Mouse (Mus musculus) cerebellum, adult (tissue): ENCODE results near the gene P2rx2.

Experiments
- ATAC-seq: cut with Nextera tagmentation; 2 replicates; pipeline ENCODE4 v1.9.2; 2017; ENCODE audit warnings: mild to moderate bottlenecking, moderate library complexity, mixed read lengths; ENCODE audit not compliant: insufficient number of reproducible peaks, low FRiP score, low TSS enrichment

P2rx2 gene

GRCm38 (mm10) chr5:110342648-110343284 lies at the start of gene P2rx2:
P2rx2 (minus strand) TSS chr5:110343212.
- 0 out of 2 replicates have a peak, but pooled peaks have one; percentile 52 for ATAC-seq

GRCm38 (mm10) chr5:110392727-110393126 lies 49.7 kb upstream of the P2rx2 start:
- peak; percentile 50; the same call in 1 of the 2 replicates for ATAC-seq

GRCm38 (mm10) chr5:110390631-110391030 lies 47.6 kb upstream of the P2rx2 start:
- no peak for ATAC-seq

GRCm38 (mm10) chr5:110387332-110387731 lies 44.3 kb upstream of the P2rx2 start:
- no peak for ATAC-seq

GRCm38 (mm10) chr5:110386371-110387330 lies 43.6 kb upstream of the P2rx2 start:
- peak; percentile 41; the same call in 1 of the 2 replicates for ATAC-seq

GRCm38 (mm10) chr5:110385263-110385662 lies 42.3 kb upstream of the P2rx2 start:
- ATAC-seq: no peak

GRCm38 (mm10) chr5:110384491-110384890 lies 41.5 kb upstream of the P2rx2 start:
- ATAC-seq: no peak

GRCm38 (mm10) chr5:110379823-110380222 lies 36.8 kb upstream of the P2rx2 start:
- no peak for ATAC-seq

- no peak for ATAC-seq
Measured at GRCm38 (mm10) chr5:110379086-110379485, 36.1 kb upstream of the P2rx2 start.

- peak; percentile 32; the same call in 1 of the 2 replicates for ATAC-seq
Measured at GRCm38 (mm10) chr5:110378181-110378583, 35.2 kb upstream of the P2rx2 start.

- 0 out of 2 replicates have a peak, but pooled peaks have one; percentile 24 for ATAC-seq
Measured at GRCm38 (mm10) chr5:110376802-110377433, 33.9 kb upstream of the P2rx2 start.

GRCm38 (mm10) chr5:110363822-110364545 lies 21.0 kb upstream of the P2rx2 start:
- ATAC-seq: 0 out of 2 replicates have a peak, but pooled peaks have one; percentile 31

GRCm38 (mm10) chr5:110363179-110363821 lies 20.3 kb upstream of the P2rx2 start:
- peak; percentile 40; the same call in 1 of the 2 replicates for ATAC-seq

- no peak for ATAC-seq
Measured at GRCm38 (mm10) chr5:110362813-110363178, 19.8 kb upstream of the P2rx2 start.

GRCm38 (mm10) chr5:110361465-110361864 lies 18.5 kb upstream of the P2rx2 start:
- no peak for ATAC-seq

- ATAC-seq: peak; percentile 40; the same call in 1 of the 2 replicates
Measured at GRCm38 (mm10) chr5:110357531-110358179, 14.6 kb upstream of the P2rx2 start.

- ATAC-seq: no peak
Measured at GRCm38 (mm10) chr5:110354716-110355115, 11.7 kb upstream of the P2rx2 start.

- ATAC-seq: no peak
Measured at GRCm38 (mm10) chr5:110347006-110347405, 4.0 kb upstream of the P2rx2 start.

GRCm38 (mm10) chr5:110345553-110345952 lies 2.5 kb upstream of the P2rx2 start:
- no peak for ATAC-seq
